Mouse (Mus musculus): ENCODE results near the gene Myo1d. TPM values are rescaled to one million over a fixed set of nuclear protein-coding genes. Genes with fewer than 3 reads are reported as not detected.

The Myo1d gene
- 64.4 and 69.2 TPM in 2 replicates for total RNA-seq (2015; ENCODE audit: low replicate concordance)
- 74.5 and 89.8 TPM in 2 replicates for total RNA-seq (2017; ENCODE audit: low replicate concordance)

- ATAC-seq (replicated peaks; ENCODE audit: low FRiP score, poor library complexity, severe bottlenecking): peak; percentile 64
These were observed at the start of gene Myo1d for GRCm38 (mm10) chr11:80779527-80780344. Gene Myo1d (minus strand): TSS chr11:80780025.

- no peak for ATAC-seq (replicated peaks; ENCODE audit: low FRiP score, poor library complexity, severe bottlenecking)
These were observed 42.0 kb upstream of the Myo1d start for GRCm38 (mm10) chr11:80821794-80822193.

DNA sequence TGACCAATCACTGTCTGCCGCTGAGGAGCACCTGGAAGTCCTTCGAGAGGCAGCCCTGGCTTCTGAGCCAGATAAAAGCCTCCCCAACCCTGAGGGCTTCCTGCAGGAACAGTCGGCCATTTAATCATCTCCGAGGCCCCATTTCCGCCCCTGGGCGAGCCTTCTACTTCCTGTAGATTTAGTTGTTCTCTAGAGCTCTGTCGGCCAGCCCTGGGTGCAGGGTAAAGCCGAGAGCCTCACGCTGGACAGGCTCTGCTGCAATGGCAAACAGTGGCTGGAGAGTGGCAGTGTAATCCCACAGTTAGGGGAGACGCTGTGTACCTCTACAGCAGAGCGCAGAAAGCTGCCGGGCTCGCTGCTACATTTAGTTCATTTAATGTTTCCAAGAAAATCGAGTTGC, 41.5 kb upstream of the Myo1d start:
- ATAC-seq (replicated peaks; ENCODE audit: low FRiP score, poor library complexity, severe bottlenecking): no peak

DNA sequence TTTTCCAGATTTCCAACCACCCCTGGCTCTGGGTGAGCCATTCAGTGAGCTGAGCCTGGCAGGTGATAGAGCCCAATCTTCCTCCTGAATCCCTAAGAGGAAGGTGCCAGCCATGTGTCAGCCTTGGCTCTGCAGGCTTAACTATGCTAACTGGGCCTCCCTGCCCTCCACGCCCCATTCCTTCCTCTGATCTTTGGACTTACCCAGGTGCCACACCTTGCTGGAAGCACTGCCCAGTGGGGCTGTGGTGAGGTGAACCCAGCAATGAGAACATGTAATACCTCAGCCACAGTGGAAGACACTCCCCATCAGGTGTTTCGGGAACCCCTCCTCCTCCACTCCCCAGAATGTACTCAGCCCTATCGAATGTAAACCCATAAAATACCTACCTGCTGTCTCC, 40.3 kb upstream of the Myo1d start:
- ATAC-seq (replicated peaks; ENCODE audit: low FRiP score, poor library complexity, severe bottlenecking): no peak

GRCm38 (mm10) chr11:80818060-80818697, 38.4 kb upstream of the Myo1d start:
- ATAC-seq (replicated peaks; ENCODE audit: low FRiP score, poor library complexity, severe bottlenecking): peak; percentile 64

DNA sequence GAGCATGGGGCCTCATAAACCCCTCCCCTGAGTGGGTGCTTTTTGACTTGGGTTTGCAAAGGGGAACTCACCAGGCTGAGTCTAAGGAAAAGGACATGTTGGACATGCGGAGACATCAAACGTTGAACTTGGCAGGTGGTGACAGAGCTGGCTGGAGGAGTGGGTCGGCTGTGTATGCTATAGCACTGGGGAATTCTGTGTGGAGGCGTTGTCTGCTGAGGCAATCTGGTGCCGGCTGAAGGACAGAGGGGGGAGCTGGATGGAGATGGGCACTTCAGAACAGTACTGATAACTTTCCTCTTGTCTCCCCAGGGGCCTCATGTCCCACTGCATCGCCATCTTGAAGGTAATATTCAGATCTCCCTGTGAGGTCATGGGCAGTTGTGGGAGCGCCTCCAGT, 35.5 kb upstream of the Myo1d start:
- ATAC-seq (replicated peaks; ENCODE audit: low FRiP score, poor library complexity, severe bottlenecking): no peak

DNA sequence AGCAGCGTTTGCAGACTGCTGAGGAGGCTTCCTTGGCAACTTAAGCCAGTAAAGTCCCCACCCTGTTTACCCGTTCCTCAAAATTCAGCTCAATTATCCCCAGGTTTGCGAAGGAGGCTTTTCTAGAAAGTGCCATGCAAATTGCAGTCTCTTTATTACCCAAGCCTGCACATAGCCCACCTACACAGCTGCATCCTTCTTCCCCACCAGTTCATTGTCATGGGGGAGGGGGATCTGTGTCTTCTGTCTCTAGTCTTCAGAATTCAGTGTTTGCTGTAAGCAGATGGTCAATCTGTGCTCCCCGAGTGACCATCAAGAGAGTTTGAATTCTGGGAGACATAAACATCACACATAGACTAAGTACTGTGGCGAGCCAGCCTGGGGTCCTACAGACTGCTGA, 31.3 kb upstream of the Myo1d start:
- ATAC-seq (replicated peaks; ENCODE audit: low FRiP score, poor library complexity, severe bottlenecking): no peak

- no peak for ATAC-seq (replicated peaks; ENCODE audit: low FRiP score, poor library complexity, severe bottlenecking)
These were observed 30.4 kb upstream of the Myo1d start, which contains the start of gene Tmem98 for GRCm38 (mm10) chr11:80809993-80810821. Gene Tmem98 (plus strand): TSS chr11:80810175.

- no peak for ATAC-seq (replicated peaks; ENCODE audit: low FRiP score, poor library complexity, severe bottlenecking)
These were observed 29.8 kb upstream of the Myo1d start for GRCm38 (mm10) chr11:80809666-80809992.

DNA sequence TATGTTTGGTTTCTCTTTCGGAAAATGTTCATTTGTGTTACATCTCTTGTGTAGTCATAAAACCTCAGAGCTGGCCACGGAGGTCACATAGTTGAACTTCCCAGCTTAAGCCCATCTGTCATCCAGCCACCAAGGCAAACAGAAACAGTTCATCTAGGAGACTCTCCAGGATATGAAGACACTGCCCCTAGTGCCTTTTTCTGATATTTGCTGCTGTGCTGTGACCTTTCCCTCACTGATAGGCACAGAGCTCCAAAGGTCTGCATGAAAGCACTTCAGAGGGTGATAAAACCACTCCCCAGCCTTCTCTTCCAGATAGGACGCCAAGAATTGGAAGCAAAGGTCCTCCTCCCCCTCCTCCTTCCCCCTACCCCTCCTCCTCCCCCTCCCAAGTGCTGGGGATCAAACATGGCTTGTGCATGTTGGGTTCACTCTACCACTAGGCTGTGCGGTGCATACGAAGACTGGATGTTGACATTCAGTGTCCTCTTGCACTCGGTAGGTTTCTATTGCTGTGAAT, 28.8 kb upstream of the Myo1d start:
- no peak for ATAC-seq (replicated peaks; ENCODE audit: low FRiP score, poor library complexity, severe bottlenecking)

DNA sequence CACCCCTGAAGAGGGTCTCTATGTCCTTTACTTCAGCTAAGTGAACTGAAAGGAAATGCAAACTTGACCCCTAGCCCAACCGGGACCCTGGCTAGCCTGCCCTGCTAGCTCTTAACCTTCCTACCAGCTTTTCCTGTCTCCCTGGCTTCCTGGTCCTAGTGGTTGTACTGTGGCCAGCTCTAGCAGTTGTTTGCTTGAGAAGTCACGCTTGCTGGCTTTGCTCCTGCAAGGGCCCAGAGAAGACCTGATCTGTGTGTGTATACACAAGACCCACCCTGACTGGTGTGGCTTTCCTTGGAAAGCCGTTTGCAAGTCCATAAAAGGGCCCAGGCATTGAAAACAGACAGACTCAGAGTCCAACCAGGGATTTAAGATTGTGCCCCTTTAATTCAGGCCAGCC, 22.9 kb upstream of the Myo1d start:
- ATAC-seq (replicated peaks; ENCODE audit: low FRiP score, poor library complexity, severe bottlenecking): no peak

DNA sequence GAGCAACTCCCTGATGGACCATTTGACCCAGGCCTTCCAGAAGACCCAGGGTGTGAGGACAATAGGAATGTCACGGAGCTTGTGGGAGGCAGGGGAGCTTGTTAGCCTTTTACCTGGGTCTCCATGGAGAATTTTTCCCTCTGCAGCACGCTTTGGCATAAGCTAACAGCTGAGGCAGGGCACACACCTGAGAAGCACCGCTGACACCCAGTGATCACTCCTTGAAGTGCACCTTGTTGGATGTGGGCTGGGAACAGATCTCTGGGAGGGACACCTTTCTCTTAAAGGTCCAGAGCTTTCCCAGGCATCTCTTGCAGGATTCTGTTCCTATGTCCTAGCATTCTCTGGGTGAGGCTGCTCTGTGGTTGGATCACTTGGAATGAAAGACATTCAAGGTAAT, 20.2 kb upstream of the Myo1d start:
- peak; percentile 82 for ATAC-seq (replicated peaks; ENCODE audit: low FRiP score, poor library complexity, severe bottlenecking)

GRCm38 (mm10) chr11:80795431-80795830, 15.6 kb upstream of the Myo1d start:
- no peak for ATAC-seq (replicated peaks; ENCODE audit: low FRiP score, poor library complexity, severe bottlenecking)

GRCm38 (mm10) chr11:80794290-80794689, 14.5 kb upstream of the Myo1d start:
- ATAC-seq (replicated peaks; ENCODE audit: low FRiP score, poor library complexity, severe bottlenecking): no peak

- no peak for ATAC-seq (replicated peaks; ENCODE audit: low FRiP score, poor library complexity, severe bottlenecking)
These were observed 13.6 kb upstream of the Myo1d start for GRCm38 (mm10) chr11:80793386-80793785.

- ATAC-seq (replicated peaks; ENCODE audit: low FRiP score, poor library complexity, severe bottlenecking): no peak
These were observed 12.0 kb upstream of the Myo1d start for GRCm38 (mm10) chr11:80791677-80792432.

- ATAC-seq (replicated peaks; ENCODE audit: low FRiP score, poor library complexity, severe bottlenecking): no peak
These were observed 10.6 kb upstream of the Myo1d start for GRCm38 (mm10) chr11:80790413-80790812.

GRCm38 (mm10) chr11:80789647-80790240, 9.9 kb upstream of the Myo1d start:
- no peak for ATAC-seq (replicated peaks; ENCODE audit: low FRiP score, poor library complexity, severe bottlenecking)

DNA sequence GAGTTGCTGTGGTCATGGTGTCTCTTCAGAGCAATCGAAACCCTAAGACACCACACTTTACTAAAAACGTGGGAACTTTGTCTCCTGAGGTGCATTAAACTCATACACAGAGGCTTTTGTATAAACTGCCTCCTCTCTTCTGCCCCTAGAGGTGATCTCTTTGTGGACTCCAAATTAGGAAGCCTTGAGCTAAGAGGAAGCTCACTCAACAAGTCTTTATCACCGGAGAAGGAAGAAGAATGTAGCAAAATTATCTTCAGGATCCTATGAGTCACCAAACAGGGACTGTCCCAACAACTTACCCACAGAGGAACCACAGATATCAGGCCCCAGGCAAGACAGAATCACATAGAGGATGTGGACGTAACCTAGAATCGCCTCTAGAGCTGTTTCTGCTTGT, 5.8 kb upstream of the Myo1d start:
- no peak for ATAC-seq (replicated peaks; ENCODE audit: low FRiP score, poor library complexity, severe bottlenecking)
